Mouse (Mus musculus) liver, embryonic 16.5 days (tissue): ENCODE measurements around the gene Pex5. TPM values are rescaled to one million over a fixed set of nuclear protein-coding genes. Genes with fewer than 3 reads are reported as not detected.
"Not testable (repeated sequence)": the region's sequence is repeated elsewhere in the genome, so short reads cannot be mapped to it uniquely, and the experiment has no call there.

Experiments
- ATAC-seq: fragments of 200-750 bp; cut with Nextera tagmentation; 2 replicates; pipeline ENCODE4 v1.8.0; 2017; ENCODE audit warnings: low read depth, mild to moderate bottlenecking, moderate number of reproducible peaks, moderate library complexity
- H3K27ac ChIP-seq: fragments of 300-500 bp; sonication (generic); 2 replicates; pipeline ENCODE4 v1.5.1; 2014; ENCODE audit warnings: mild to moderate bottlenecking, low read length
- H3K27me3 ChIP-seq: fragments of 300-500 bp; sonication (generic); 2 replicates; pipeline ENCODE4 v1.6.1; 2014; ENCODE audit warnings: low read depth, low read length, mixed read lengths; ENCODE audit not compliant: control insufficient read depth, insufficient read depth
- H3K36me3 ChIP-seq: fragments of 300-500 bp; sonication (generic); 2 replicates; pipeline ENCODE4 v1.6.1; 2014; ENCODE audit warnings: mild to moderate bottlenecking; ENCODE audit not compliant: control insufficient read depth, insufficient read depth
- H3K4me1 ChIP-seq: fragments of 300-500 bp; sonication (generic); 2 replicates; pipeline ENCODE4 v1.6.1; 2014; ENCODE audit warnings: low read depth, low read length, mixed read lengths; ENCODE audit not compliant: control insufficient read depth
- H3K4me2 ChIP-seq: fragments of 300-500 bp; sonication (generic); 2 replicates; pipeline ENCODE4 v1.6.1; 2014; ENCODE audit warnings: low read depth, low read length, mixed read lengths
- H3K4me3 ChIP-seq: fragments of 300-500 bp; sonication (generic); 2 replicates; pipeline ENCODE4 v1.5.1; 2014; ENCODE audit warnings: low read depth, mild to moderate bottlenecking, low read length
- H3K9ac ChIP-seq: fragments of 300-500 bp; sonication (generic); 2 replicates; pipeline ENCODE4 v1.6.1; 2014; ENCODE audit warnings: low read depth, low read length
- H3K9me3 ChIP-seq: fragments of 300-500 bp; sonication (generic); replicated peaks from 2 replicates; pipeline ENCODE4 v1.6.1; 2016; ENCODE audit warnings: low read length; ENCODE audit not compliant: control insufficient read depth
- whole genome bisulfite sequencing: fragments of 180-500 bp; shearing (Covaris S2); extraction: QIAGEN DNeasy Blood & Tissue Kit; methylation state at CpG from one replicate; pipeline ENCODE4 v1.1.7; 2014; ENCODE audit not compliant: insufficient replicate concordance; 5-methylcytosine and 5-hydroxymethylcytosine counted together
- polyA plus RNA-seq: library from polyadenylated mRNA; unstranded; fragments of >200 nt; fragmentation: Nextera tagmentation; extraction: Ambion mirVana; gene quantifications from 2 replicates; pipeline ENCODE4 v1.2.1, GENCODE M21; 2015

Gene Pex5
- polyA plus RNA-seq, 1 experiment from 2014 or later = 28.2 TPM

DNA sequence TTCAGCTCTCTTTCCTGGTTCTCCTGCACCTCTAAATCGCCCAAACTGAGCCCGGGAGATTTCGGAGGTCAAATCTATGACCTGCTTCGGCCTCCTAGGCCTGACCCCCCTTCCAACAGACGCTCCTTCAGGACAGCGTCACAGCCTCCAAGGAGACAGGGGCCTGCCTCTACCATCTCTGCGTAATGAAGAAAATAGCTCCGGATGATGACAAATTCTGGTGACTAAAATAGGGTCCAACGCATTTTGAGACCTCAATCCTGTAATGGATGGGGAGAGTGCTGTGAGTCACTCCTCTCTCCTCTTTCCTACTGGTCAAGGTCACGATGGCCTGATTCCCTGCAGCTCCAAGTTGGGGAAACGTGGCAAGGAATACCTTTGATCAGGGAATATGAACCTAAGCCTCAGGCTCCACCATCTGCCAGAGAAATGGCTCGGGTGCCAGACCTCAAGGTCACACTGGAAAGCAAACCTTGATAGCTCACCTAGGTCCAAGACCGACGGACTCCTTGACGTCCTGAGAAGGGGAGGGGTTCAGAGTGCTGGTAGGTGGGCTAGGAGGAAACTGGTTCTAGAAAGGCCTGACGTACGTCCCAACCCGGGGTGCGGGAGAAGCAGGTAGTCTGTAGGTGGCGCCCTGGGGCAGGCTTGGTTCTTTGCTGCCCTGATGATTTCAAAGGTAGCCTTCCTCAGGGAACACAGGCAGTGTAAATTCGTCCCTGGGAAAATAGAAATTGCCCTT, 651 bp upstream of the Pex5 start:
- H3K4me3 ChIP-seq = peak overlapping the region; percentile 93
- ATAC-seq = peak; percentile 33
- peak overlapping the region; percentile 93 for H3K4me2 ChIP-seq
- 2% methylated on average over 21 of the region's 21 CpGs for WGBS
- H3K9ac ChIP-seq = peak overlapping the region; percentile 94
- no peaks in the 10 kb centered on the region for H3K36me3 ChIP-seq
- peak overlapping the region; percentile 87 for H3K27ac ChIP-seq
- H3K9me3 ChIP-seq = no peaks in the 10 kb centered on the region
- H3K27me3 ChIP-seq = no peaks in the 10 kb centered on the region
- peaks cover 21% of the 10 kb centered on the region for H3K4me1 ChIP-seq

DNA sequence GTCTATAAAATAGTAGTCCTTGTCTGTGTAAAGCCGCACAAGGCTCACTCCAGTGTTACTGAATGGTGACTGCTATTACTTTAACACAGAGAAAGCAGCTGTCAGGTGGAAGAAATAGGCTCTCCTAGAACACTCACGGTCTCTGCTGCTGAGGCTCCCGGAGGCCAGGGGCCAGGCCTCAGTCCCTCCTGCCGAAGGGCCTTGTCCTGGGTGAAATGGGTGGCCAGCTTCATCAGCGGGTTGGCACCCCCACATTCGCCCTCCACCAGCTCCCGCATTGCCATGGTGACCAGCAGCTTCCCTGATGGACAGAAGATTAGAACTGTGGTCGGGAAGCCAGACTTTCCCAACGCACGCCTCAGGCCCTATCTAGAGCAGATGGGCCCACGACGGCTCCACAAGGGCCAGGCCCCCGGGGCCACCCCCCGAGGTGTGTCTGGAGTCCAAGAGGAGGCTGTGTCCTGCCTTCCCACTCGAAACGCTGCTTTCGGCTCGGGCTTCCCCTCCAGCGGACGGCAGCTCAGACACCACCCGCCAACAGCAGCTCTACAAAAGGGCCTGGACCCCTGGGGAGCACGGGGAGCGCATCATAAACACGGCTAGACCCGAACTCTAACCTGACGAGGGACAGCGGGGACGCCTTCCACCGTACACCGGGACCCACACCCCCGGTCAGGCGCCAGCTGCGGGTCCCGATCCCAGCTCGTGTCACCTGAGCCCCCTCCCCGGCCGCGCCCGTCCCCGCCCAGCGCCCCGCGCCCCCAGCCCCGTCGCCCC, 529 bp downstream of the Pex5 start:
- H3K9me3 ChIP-seq = no peaks in the 10 kb centered on the region
- peak; percentile 46 for ATAC-seq
- H3K9ac ChIP-seq = peak overlapping the region; percentile 94
- peaks cover 21% of the 10 kb centered on the region for H3K4me1 ChIP-seq
- H3K27me3 ChIP-seq = no peaks in the 10 kb centered on the region
- 2% methylated on average over 42 of the region's 45 CpGs for WGBS
- H3K36me3 ChIP-seq = no peaks in the 10 kb centered on the region
- H3K4me3 ChIP-seq = peak overlapping the region; percentile 93
- peak overlapping the region; percentile 75 for H3K27ac ChIP-seq
- H3K4me2 ChIP-seq = peak overlapping the region; percentile 93

DNA sequence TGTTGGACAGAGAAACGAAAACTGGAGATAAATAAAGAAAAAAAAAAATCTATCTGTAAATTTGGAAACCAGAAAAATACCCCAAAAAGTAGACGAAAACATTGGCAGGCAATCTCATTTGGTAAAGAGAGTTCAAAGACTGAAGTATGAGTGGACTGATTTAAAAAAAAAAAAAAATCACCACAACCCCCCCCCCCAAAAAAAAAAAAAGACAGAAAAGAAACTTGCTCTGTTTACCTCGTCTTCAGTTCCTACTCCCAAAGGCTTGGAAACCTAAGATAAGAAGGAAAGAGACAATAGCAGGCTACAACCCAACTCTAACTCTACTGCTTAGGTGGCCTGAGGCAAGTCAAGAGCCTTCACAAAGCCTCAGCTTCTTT, 1.1 kb downstream of the Pex5 start:
- ATAC-seq = no peak

DNA sequence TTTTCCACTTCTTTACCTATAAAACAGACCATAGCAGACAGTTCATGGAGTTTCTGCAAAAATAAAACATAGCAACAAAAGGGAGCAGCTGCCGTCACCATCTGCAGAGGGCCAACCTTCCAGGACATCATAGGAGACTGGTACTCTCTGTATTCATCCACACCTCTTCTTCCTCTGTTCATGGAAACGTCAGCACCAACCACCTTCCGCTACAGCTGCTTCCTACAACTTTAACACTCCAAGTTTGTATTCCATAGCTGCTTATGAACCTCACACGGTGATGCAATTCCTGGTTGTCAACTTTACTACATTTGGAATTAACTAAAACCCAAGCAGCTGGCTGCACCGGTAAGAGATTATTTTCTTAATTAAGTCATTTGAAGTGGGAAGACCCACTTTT, 6.5 kb downstream of the Pex5 start:
- 79% methylated on average over 5 of the region's 5 CpGs for WGBS
- peaks cover 15% of the 10 kb centered on the region for H3K36me3 ChIP-seq

More for the DNA sequence above, 1.1 kb downstream of the Pex5 start:
- H3K4me2 ChIP-seq = peak overlapping the region; percentile 93
- H3K4me3 ChIP-seq = peak overlapping the region; percentile 93
- H3K9ac ChIP-seq = peak overlapping the region; percentile 94
- 38% methylated on average over 3 of the region's 3 CpGs for WGBS
- H3K4me1 ChIP-seq = peaks cover 21% of the 10 kb centered on the region
- peak overlapping the region; percentile 75 for H3K27ac ChIP-seq
- no peaks in the 10 kb centered on the region for H3K36me3 ChIP-seq
- H3K27me3 ChIP-seq = no peaks in the 10 kb centered on the region
- H3K9me3 ChIP-seq = no peaks in the 10 kb centered on the region

DNA sequence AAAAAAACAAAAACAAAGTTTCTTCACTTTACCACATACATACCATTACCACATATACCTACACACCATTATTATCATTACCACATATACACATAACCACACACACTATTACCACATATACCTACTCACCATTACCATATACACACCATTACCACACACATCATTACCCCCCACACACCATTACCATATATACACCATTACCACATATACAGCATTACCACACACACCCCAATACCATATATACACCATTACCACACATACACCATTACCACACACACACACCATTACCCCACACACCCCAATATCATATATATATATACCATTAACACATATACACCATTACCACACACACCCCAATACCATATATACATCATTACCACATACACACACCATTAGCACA, 7.7 kb downstream of the Pex5 start:
- Histone ChIP-seq H3K27ac (no peak overlapping the region), H3K9ac (no peak overlapping the region), H3K4me2 (no peak overlapping the region), H3K4me3 (no peak overlapping the region), H3K9me3 (no peaks in the 10 kb centered on the region), H3K36me3 (peaks cover 15% of the 10 kb centered on the region), H3K4me1 (no peaks in the 10 kb centered on the region), H3K27me3 (no peaks in the 10 kb centered on the region)
- no peak for ATAC-seq

More for the DNA sequence above, 6.5 kb downstream of the Pex5 start:
- ATAC-seq = no peak
- Histone ChIP-seq H3K9ac (no peak overlapping the region), H3K27me3 (no peaks in the 10 kb centered on the region), H3K4me2 (no peak overlapping the region), H3K4me3 (no peak overlapping the region), H3K27ac (no peak overlapping the region), H3K4me1 (peaks cover 3% of the 10 kb centered on the region; the same call in 1 of the 2 replicates), H3K9me3 (no peaks in the 10 kb centered on the region)

DNA sequence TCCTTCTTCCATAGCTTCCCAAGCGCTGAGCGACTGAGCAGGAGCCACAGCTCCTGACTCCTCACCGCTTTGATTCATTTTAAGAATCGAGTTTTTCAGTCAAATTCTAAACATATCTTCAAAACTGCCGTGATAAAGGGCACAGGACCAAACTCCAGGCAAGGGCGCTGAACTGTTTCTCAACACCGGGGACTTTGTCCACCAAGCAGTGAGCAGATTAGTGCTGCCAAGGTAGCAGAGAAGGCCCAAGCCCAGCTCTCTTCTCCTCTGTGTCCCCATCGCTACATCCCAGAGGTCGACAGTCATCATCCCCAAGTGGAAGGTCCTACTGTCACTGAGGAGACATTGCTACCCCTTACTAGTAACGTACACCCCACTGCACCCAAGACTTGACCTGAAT, 8.5 kb downstream of the Pex5 start:
- H3K27me3 ChIP-seq = no peaks in the 10 kb centered on the region
- H3K9me3 ChIP-seq = no peaks in the 10 kb centered on the region
- H3K4me2 ChIP-seq = no peak overlapping the region
- H3K27ac ChIP-seq = no peak overlapping the region
- WGBS = 72% methylated on average over 10 of the region's 10 CpGs
- H3K4me3 ChIP-seq = no peak overlapping the region
- H3K4me1 ChIP-seq = no peaks in the 10 kb centered on the region
- ATAC-seq = 0 out of 2 replicates have a peak, but pooled peaks have one; percentile 41
- H3K9ac ChIP-seq = no peak overlapping the region
- peaks cover 15% of the 10 kb centered on the region for H3K36me3 ChIP-seq

DNA sequence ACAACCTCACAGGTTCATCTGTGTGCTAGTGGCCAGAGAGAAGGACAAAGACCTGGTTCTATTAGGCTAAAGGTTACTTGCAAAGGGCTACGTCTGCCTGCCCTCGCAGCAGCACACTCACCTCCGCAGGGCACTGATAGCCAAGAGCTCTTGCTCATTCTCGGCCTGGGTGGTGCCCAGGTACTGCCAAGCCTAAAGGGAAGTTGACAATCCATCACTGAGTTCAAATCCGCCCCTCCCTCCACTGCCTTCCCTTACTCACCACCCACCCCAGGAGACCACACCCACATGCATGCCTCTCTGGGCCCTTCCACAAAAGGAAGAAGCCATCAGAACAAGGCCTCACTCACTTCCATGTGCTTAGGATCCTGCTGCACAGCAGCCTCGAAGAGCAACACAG, 15.1 kb downstream of the Pex5 start:
- H3K9me3 ChIP-seq = no peaks in the 10 kb centered on the region
- H3K36me3 ChIP-seq = peaks cover 40% of the 10 kb centered on the region
- ATAC-seq = no peak
- no peaks in the 10 kb centered on the region for H3K27me3 ChIP-seq
- H3K27ac ChIP-seq = no peak overlapping the region
- H3K4me1 ChIP-seq = no peaks in the 10 kb centered on the region
- no peak overlapping the region for H3K9ac ChIP-seq
- no peak overlapping the region for H3K4me2 ChIP-seq
- no peak overlapping the region for H3K4me3 ChIP-seq
- 78% methylated on average over 6 of the region's 6 CpGs for WGBS

DNA sequence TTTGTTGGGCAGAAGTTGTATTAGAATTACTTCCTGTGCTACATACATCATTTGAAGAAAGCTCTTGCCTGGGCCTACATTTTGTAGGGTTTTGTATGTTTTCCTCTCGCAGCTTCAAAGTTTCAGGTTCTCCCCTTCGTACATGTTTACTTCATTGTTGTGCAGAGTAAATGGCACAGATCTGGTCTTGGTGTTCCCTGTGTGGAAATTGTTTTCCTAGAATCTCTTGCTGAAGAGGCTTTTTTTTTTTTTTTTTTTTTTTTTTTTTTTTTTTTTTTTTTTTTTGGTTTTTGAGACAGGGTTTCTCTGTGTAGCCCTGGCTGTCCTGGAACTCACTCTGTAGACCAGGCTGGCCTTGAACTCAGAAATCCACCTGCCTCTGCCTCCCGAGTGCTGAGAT, 19.9 kb downstream of the Pex5 start:
- WGBS = 76% methylated on average over 3 of the region's 3 CpGs
- not testable (repeated sequence) for H3K4me1 ChIP-seq, H3K9ac ChIP-seq, H3K27ac ChIP-seq, ATAC-seq, H3K4me3 ChIP-seq, H3K9me3 ChIP-seq, H3K4me2 ChIP-seq, H3K27me3 ChIP-seq
- H3K36me3 ChIP-seq = peaks cover 24% of the 10 kb centered on the region

DNA sequence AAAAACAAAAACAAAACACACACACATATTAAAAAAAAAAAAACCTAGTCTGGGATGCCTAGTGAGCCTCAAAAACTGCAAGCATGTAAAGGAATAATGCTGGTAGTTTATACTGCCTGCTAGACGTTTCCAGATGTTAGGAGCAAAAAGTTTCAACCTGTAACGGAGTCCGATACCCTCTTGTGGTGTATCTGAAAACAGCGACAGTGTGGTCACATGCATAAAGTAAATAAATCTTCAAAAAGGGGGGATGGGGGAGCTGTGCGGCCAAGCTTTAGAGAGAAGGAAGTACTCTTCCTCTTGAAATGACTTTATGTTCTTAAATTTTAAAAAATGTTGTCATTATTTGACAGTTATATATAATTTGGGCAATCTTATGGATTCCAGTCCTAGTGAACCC, 34.7 kb downstream of the Pex5 start:
- Histone ChIP-seq H3K27me3 (no peaks in the 10 kb centered on the region), H3K4me3 (no peak overlapping the region), H3K4me2 (no peak overlapping the region), H3K27ac (no peak overlapping the region), H3K9ac (no peak overlapping the region), H3K4me1 (peaks cover 22% of the 10 kb centered on the region), H3K36me3 (no peaks in the 10 kb centered on the region), H3K9me3 (no peaks in the 10 kb centered on the region)
- no peak for ATAC-seq
- WGBS = 9% methylated on average over 5 of the region's 5 CpGs
